Mouse (Mus musculus): ENCODE results near the gene Mindy1.
A peak's percentile ranks its signal among the peaks of the same experiment; 100 is the strongest.

Gene Mindy1

GRCm38 (mm10) chr3:95269789-95270188 lies 11.4 kb upstream of the Mindy1 start:
- DNase-seq, result no peak

GRCm38 (mm10) chr3:95270766-95271364 lies 10.3 kb upstream of the Mindy1 start:
- DNase-seq, result no peak

GRCm38 (mm10) chr3:95273471-95273870 lies 7.7 kb upstream of the Mindy1 start:
- DNase-seq, result no peak

- DNase-seq, result no peak
Measured at GRCm38 (mm10) chr3:95274453-95274852, 6.7 kb upstream of the Mindy1 start.

- no peak for DNase-seq
Measured at GRCm38 (mm10) chr3:95275161-95275560, 6.0 kb upstream of the Mindy1 start.

GRCm38 (mm10) chr3:95276428-95276934 lies 4.7 kb upstream of the Mindy1 start:
- no peak for DNase-seq

- no peak for DNase-seq
Measured at GRCm38 (mm10) chr3:95277149-95277551, 4.0 kb upstream of the Mindy1 start.

GRCm38 (mm10) chr3:95280747-95281146 lies 398 bp upstream of the Mindy1 start:
- DNase-seq, result peak; percentile 70

GRCm38 (mm10) chr3:95282381-95282864 lies 1.3 kb downstream of the Mindy1 start:
- DNase-seq, result peak; percentile 90

- DNase-seq, result peak; percentile 90
Measured at GRCm38 (mm10) chr3:95282865-95283588, 1.9 kb downstream of the Mindy1 start.

GRCm38 (mm10) chr3:95283589-95283941 lies 2.4 kb downstream of the Mindy1 start:
- no peak for DNase-seq

- DNase-seq, result no peak
Measured at GRCm38 (mm10) chr3:95284062-95284461, 2.9 kb downstream of the Mindy1 start.

GRCm38 (mm10) chr3:95284501-95285281 lies 3.5 kb downstream of the Mindy1 start:
- DNase-seq, result no peak

- no peak for DNase-seq
Measured at GRCm38 (mm10) chr3:95285390-95285789, 4.2 kb downstream of the Mindy1 start.

GRCm38 (mm10) chr3:95286011-95286410 lies 4.9 kb downstream of the Mindy1 start:
- DNase-seq, result no peak

- DNase-seq, result peak; percentile 73
Measured at GRCm38 (mm10) chr3:95286510-95286909, 5.4 kb downstream of the Mindy1 start.

GRCm38 (mm10) chr3:95287541-95287940 lies 6.4 kb downstream of the Mindy1 start:
- no peak for DNase-seq

GRCm38 (mm10) chr3:95289419-95289818 lies 8.3 kb downstream of the Mindy1 start:
- no peak for DNase-seq

GRCm38 (mm10) chr3:95290156-95290555 lies 9.0 kb downstream of the Mindy1 start:
- no peak for DNase-seq

GRCm38 (mm10) chr3:95291041-95291440 lies 9.9 kb downstream of the Mindy1 start:
- no peak for DNase-seq

- no peak for DNase-seq
Measured at GRCm38 (mm10) chr3:95292899-95293298, 11.8 kb downstream of the Mindy1 start.

GRCm38 (mm10) chr3:95293537-95293936 lies 12.4 kb downstream of the Mindy1 start:
- DNase-seq, result peak; percentile 68

GRCm38 (mm10) chr3:95294316-95294715 lies 13.2 kb downstream of the Mindy1 start:
- DNase-seq, result no peak

GRCm38 (mm10) chr3:95294718-95295117 lies 13.6 kb downstream of the Mindy1 start:
- no peak for DNase-seq
